Mouse (Mus musculus): ENCODE measurements around the gene Rac3.
"Not testable (repeated sequence)": the region's sequence is repeated elsewhere in the genome, so short reads cannot be mapped to it uniquely, and the experiment has no call there.

The Rac3 gene

DNA sequence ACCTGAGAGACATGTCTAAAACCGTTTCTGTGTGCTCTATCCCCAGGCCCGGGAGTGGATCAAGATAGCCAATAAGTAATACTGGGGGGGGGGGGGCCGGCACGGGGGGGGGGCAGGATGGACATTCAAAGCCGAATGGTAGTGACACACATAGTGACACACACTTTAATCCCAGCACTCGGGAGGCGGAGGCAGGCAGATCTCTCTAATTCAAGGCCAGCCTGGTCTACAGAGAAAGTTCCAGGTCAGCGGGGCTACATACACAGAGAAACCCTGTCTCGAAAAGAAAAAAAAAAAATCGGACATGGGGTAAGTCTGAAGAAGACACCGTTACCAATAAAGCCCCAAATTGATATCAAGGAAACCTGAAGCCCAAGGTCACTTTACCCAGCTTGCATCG, 6.3 kb downstream of the Rac3 start:
- no peak for DNase-seq (ENCODE audit: low spot score in 2 of 2)

- no peak for DNase-seq (ENCODE audit: low spot score in 2 of 2)
Measured at GRCm38 (mm10) chr11:120728530-120729240, 7.4 kb downstream of the Rac3 start.

- DNase-seq (ENCODE audit: low spot score in 2 of 2): not testable (repeated sequence)
Measured at GRCm38 (mm10) chr11:120729432-120730050, 8.3 kb downstream of the Rac3 start.

GRCm38 (mm10) chr11:120730331-120730870, 9.1 kb downstream of the Rac3 start:
- DNase-seq (ENCODE audit: low spot score in 2 of 2): no peak

DNA sequence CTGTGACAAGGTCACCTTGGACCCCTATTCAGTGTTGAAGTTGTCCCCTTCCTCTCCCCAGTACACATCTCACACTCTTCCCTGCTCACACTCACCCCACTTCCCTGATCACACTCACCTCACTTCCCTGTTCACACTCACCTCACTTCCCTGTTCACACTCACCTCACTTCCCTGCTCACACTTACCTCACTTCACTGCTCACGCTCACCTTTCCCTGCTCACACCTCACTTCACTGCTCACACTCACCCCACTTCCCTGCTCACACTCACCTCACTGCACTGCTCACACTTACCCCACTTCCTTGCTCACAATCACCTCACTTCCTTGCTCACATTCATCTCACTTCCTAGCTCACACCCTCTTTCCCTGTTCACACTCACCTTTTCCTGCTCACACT, 10.1 kb downstream of the Rac3 start:
- no peak for DNase-seq (ENCODE audit: low spot score in 2 of 2)

GRCm38 (mm10) chr11:120731858-120732680, 10.8 kb downstream of the Rac3 start, which contains the start of gene Cbr2:
Cbr2 (minus strand) TSS chr11:120732114.
- no peak for DNase-seq (ENCODE audit: low spot score in 2 of 2)

DNA sequence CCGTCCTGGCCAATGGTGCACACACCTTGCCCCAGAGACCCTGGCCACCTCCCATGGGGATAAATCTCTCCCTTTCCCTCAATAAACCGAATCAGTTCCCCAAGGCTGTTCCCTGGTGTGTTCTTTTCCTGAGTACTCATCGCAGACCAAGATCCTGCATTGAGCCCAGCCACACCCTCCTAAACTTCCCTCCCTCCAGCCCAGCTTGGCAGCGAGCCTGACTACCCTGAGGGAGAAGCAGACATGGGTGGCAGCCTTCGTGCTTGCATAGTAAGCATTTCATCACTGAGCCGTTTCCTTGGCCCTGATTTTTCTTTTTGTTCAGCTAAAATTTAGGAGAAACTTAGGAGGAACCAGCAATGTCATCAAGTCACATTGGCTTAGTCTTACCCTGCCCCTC, 12.3 kb downstream of the Rac3 start:
- DNase-seq (ENCODE audit: low spot score in 2 of 2): no peak

DNA sequence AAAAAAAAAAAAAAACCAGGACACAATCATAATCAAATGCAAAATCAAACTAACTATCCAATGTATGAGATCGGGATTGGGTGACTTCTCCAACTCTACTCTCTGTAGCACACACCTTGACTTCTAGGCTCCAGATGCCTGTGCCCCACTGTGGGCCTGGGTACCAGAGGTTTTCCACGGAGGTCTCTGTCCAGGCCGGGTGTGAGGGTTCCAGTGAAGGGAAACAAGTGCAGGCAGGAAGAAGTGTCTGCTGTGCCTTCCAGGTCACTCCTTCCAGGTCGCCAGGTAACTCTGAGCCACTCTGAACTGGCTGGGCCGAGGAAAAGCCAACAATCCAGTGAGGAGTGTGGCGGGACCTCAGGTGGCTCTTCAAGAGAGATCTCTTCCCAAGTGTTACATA, 15.2 kb downstream of the Rac3 start:
- no peak for DNase-seq (ENCODE audit: low spot score in 2 of 2)

DNA sequence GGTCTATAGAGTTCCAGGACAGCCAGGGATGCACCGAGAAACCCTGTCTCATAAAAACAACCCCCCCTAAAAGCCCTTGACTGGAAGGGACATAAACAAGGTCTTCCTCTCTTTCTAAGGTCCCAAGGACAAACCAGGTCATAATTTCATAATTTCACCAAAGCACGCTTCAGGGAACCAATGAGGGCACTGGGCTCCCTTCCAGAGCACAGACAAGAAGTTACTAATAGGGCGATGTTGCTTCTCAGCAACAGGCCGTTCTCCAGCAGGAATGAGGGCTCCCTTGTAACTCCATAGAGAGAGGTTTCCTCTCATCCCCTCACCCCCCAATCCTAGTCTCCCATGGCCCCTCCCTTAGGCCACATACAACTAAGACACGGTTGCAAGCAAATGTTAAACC, 19.7 kb downstream of the Rac3 start:
- no peak for DNase-seq (ENCODE audit: low spot score in 2 of 2)

- no peak for DNase-seq (ENCODE audit: low spot score in 2 of 2)
Measured at GRCm38 (mm10) chr11:120744121-120744701, 22.9 kb downstream of the Rac3 start.

DNA sequence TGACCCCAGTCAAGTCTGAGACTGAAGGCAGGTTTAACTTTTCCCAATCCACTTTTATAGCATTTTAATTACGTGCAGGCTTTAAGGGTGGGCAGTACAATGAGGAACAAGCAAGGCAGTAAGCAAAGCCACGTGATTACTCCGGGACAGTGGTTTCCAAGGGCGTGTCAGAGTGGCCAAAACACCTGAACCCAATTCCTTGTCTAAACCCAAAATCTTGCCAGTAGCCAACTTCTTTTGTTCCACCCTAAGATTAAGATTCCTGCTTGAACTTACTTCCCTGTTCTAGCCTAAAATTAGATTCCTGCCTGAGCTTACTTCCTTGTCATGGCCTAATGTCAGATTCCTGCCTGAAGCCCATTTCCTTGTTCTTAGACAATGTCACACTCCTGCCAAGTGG, 26.7 kb downstream of the Rac3 start:
- no peak for DNase-seq (ENCODE audit: low spot score in 2 of 2)

- peak in 1 of 2 experiments; percentile 8 for DNase-seq (ENCODE audit: low spot score in 2 of 2)
Measured at GRCm38 (mm10) chr11:120749430-120749829, 28.2 kb downstream of the Rac3 start.

DNA sequence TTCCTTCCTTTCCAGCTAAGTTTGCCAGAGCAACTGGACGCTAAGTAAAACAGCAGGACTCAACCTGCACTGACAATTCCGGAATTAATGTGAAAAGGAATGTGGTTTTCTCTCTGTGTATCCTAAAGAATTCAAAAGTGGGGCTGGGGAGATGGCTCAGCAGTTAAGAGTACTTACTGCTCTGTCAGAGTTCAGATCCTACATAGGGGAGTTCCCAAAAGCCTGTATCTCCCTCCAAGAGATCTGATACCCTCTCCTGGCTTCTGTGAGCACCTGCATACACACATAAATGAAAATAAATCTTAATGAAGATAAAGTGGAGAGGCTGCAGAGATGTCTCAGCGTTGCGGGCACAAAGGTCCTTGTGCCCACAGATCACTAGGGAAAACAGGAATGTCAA, 30.3 kb downstream of the Rac3 start:
- DNase-seq (ENCODE audit: low spot score in 2 of 2): no peak

DNA sequence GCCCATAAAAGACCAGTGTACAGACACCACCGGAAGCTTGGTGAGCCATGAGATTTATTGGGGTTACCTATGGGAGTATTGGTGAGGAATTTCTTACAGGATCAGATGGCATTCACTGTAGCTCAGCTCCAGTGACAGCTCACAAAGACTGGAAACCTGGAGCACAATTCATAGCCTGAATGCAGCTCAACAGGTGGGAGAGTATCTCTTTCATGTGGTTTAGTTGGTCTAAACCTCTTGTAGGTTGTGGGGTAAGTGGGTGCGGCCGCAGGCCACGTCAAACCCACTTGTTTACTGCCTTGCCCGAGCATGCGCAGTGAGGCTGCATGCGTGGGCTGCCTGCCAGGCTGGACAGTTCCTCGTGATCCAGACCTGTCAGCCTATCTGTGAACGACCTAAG, 39.0 kb downstream of the Rac3 start:
- DNase-seq (ENCODE audit: low spot score in 2 of 2): no peak

DNA sequence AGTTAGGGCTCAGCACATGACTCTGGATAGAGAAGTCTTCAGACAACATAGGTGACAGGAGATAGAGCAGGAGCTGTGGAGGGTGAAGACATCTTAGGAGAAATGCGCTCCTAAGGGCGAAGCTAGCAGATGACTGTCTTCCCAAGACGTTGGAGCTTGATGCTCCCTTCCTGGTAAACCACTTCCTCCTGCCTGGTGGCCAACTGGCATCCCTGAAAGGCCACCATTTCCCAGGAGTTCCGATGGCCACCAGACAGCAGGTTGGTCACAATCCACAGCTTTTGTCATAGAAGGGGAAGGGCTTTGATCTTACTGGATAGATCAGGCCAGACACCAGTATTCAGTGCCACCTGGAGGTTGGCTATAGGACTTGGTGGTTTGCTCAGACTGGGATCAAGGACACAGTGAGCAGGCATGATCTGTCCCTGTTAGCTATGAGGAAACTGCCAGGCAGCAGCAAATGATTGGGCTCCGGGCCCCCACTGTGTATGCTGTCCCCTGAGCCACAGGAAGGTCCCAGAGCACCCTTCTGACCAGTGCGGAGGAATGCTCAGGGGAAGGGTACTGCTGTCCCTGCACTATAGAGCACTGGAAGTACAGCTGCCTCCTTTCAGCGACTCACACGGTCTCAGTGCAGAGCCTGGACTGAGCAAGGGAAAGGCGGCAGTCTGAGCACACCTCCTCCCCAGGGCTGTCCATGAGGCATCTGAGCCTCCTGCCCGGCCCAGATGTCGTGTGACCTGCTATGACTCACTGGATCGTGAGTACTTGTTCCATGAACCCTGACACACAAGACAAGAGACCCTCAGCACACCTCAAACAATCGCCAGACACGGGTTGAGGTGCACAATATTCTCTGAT, 40.8 kb downstream of the Rac3 start:
- no peak for DNase-seq (ENCODE audit: low spot score in 2 of 2)

DNA sequence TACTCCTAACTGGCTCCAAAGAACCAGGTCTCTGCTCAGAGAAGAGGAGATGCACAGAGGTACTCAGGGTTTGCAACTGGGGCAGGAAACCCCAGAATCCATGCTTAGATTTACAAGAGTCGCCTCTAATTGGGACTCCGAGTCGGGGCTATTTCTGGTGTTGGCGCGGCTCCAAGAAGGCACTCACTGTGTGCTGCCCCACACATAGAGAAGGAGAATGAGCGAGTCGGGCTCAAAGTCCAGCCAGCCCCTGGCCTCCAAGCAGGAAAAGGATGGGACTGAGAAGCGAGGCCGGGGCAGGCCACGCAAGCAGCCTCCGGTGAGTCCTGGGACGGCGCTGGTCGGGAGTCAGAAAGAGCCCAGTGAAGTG, 41.4 kb downstream of the Rac3 start, which contains the start of gene Hmga1b:
Hmga1b (plus strand) TSS at position 123 of the 370 bp plus-strand sequence.
- not testable (repeated sequence) for DNase-seq (ENCODE audit: low spot score in 2 of 2)

- DNase-seq (ENCODE audit: low spot score in 2 of 2): not testable (repeated sequence)
Measured at GRCm38 (mm10) chr11:120763121-120763999, 42.1 kb downstream of the Rac3 start.

- not testable (repeated sequence) for DNase-seq (ENCODE audit: low spot score in 2 of 2)
Measured at GRCm38 (mm10) chr11:120767023-120767422, 45.8 kb downstream of the Rac3 start.

DNA sequence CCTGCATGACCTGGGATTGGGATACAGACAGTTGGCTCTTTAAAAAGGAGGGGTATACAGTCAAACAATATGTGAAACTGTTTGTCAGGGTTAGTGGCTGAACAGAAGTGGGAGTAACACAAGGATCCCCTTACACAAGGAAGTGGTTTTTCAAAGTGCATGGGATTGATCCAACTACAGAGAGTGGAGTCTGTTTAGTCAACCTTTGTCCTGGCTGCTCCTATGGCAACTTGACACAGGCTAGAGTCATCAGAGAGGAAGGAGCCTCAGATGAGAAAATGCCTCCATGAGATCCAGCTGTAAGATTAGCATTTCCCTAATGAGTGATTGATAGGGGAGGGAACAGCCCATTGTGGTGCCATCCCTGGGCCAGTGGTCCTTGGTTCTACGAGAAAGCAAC, 46.9 kb downstream of the Rac3 start:
- DNase-seq (ENCODE audit: low spot score in 2 of 2): no peak

- no peak for DNase-seq (ENCODE audit: low spot score in 2 of 2)
Measured at GRCm38 (mm10) chr11:120772749-120773148, 51.5 kb downstream of the Rac3 start.

Measured in frontal cortex, postnatal 36 days (tissue).